Mouse (Mus musculus) bone marrow, adult 2 months (tissue): ENCODE measurements at regions not wholly inside any gene's neighbourhood (a gene's known extent, or its start where the extent isn't known, plus 50 kb on each side); places are given as distances from the start of the nearest gene placed in this dataset.

Experiments
- H3K27ac ChIP-seq: fragments of 200-500 bp; 2 replicates; pipeline ENCODE4 v1.5.1; 2012; ENCODE audit warnings: low read depth, mild to moderate bottlenecking, control low read depth, inconsistent platforms, low read length; ENCODE audit not compliant: control insufficient read depth, poor library complexity, insufficient read depth
- H3K4me1 ChIP-seq: fragments of 200-500 bp; 2 replicates; pipeline ENCODE4 v1.6.1; 2011; ENCODE audit warnings: low read length; ENCODE audit not compliant: control insufficient read depth, insufficient read depth
- H3K4me3 ChIP-seq: fragments of 200-500 bp; replicated peaks from 2 replicates; pipeline ENCODE3; 2011; ENCODE audit warnings: mild to moderate bottlenecking, low read depth, low read length, control low read depth; ENCODE audit not compliant: control insufficient read depth
- CTCF ChIP-seq: fragments of 200-500 bp; IDR thresholded peaks from 2 replicates; pipeline ENCODE4 v1.5.1; 2011; ENCODE audit warnings: low read length, control low read depth; ENCODE audit not compliant: control insufficient read depth, insufficient read depth
- POLR2A ChIP-seq: fragments of 200-500 bp; IDR thresholded peaks from 2 replicates; pipeline ENCODE4 v1.6.1; 2011; ENCODE audit warnings: low read depth, mild to moderate bottlenecking, control low read depth, low read length, borderline replicate concordance; ENCODE audit not compliant: control insufficient read depth
- WGBS: fragments of 180-500 bp; shearing (Covaris S2); methylation state at CpG from one replicate; pipeline ENCODE4 v1.1.7; 2018; 5-methylcytosine and 5-hydroxymethylcytosine counted together

DNA sequence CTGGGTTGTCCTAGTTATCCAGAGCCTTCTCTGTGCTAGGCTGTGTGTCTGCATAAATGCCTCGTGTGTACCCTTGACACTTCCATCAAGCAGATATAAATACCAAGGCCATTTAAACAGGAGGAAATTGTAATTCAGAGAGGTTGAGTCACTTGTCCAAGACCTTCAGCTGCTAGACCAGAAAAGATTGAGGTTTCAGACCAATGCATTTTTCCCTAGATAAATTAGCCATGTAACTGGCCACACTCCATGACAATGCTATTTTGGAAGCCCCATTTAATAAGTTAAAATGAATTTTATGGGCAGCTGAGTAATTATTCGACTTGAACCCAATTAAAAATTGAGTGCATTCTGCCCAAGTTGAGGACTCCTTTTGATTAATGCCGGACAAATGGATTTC, 509.6 kb downstream of the 1810013L24Rik start:
- no peaks in the 10 kb centered on the region for H3K4me1 ChIP-seq
- TF ChIP-seq CTCF (no peak), POLR2A (no peak)
- H3K4me3 ChIP-seq = no peak overlapping the region
- 63% methylated on average over 3 of the region's 3 CpGs for WGBS
- no peak overlapping the region for H3K27ac ChIP-seq

DNA sequence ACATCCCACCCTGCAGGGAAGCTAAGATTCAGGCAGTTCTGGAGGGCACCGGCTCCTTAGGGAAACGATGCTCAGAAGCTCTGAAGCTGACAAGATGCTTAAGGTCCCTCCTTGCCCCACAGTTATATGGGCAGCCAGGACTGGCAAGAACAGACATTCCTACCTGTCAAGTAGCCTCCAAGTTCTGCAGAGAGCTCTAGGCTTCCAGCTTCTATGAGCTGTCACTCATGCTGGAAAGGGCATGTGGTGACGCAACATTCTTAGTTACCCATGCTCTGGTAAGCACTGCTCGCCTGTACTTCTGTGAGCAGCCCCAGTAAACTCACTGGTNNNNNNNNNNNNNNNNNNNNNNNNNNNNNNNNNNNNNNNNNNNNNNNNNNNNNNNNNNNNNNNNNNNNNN, 511.3 kb downstream of the 1810013L24Rik start:
- Histone ChIP-seq H3K27ac (no peak overlapping the region), H3K4me3 (no peak overlapping the region), H3K4me1 (no peaks in the 10 kb centered on the region)
- 80% methylated on average over 4 of the region's 4 CpGs for WGBS
- TF ChIP-seq CTCF (no peak), POLR2A (no peak)

DNA sequence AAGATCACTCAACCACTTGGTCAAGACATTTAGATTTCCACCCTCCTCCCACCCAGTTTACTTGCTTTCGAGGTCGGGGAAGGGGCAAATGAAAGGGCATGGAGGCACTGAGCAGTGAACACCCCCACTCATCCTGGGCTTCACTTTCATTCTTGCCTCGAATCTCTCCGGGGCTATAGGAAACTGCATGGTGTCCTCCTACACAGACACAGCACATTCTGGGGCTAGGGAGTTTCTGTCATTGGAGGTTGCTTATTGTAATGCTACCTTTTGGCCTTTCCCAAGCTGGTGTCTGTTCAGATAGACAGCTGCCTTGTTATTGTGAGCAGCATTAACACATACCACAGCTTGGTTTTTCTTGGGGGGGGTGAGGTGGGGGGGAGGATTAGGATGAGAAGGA, 523.9 kb downstream of the 1810013L24Rik start:
- H3K4me1 ChIP-seq = no peaks in the 10 kb centered on the region
- H3K27ac ChIP-seq = no peak overlapping the region
- TF ChIP-seq POLR2A (no peak), CTCF (no peak)
- no peak overlapping the region for H3K4me3 ChIP-seq
- WGBS = 84% methylated on average over 4 of the region's 4 CpGs

DNA sequence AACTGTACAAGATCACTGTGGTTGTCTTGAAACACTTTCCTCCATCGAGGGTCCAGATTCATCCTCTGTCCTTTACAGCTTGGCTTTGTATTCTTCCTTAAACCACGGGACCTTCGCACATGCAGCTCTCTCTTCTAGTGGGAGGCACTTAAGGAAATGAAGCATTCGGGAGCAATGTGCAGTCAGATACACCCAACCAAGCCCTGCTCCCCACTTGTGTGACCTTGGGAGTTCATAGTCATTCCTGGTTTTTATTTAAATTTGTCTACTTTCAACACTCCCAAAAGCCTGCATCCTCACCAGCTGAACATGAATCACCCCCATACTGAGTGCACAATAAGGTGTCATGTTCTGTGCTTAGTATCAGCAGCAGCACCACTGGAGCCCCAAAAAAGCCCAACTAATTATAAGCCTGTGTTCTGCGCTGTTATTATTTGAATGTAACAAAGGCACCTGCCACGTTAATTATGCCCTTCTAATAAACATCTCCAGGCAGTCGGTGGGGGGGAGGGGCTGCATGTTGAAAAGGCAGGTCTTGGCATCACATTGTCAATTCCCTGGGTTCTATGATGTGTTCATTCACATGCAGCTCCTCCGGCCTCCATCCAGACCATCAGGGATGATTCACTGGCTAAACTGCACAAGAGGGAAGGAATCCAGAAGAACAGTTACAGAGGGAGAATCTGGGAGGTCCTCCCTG, 524.6 kb downstream of the 1810013L24Rik start:
- 74% methylated on average over 8 of the region's 8 CpGs for WGBS
- H3K4me3 ChIP-seq = no peak overlapping the region
- no peaks in the 10 kb centered on the region for H3K4me1 ChIP-seq
- no peak for TF ChIP-seq CTCF
- no peak for TF ChIP-seq POLR2A
- no peak overlapping the region for H3K27ac ChIP-seq

DNA sequence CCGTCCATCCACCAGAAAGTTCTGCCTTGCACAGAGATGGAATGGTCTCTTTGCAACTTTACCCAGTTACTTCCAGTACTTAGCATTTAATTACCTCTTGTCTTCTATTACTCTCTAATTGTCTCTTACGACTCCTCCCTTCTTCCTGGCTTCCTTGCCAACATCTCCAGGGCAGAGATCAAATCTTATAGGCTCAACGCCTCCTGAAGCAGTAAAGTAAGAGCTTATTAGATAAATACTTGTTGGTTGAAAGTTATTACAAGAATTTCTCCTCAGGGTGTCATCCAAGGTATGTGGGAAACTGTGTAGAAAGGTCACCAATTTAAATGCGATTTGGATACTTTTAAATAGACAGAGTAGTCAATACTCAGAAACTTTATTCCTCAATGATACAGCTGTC, 528.8 kb downstream of the 1810013L24Rik start:
- no peak for TF ChIP-seq POLR2A
- TF ChIP-seq CTCF = no peak
- WGBS = 71% methylated on average over 4 of the region's 4 CpGs
- no peak overlapping the region for H3K27ac ChIP-seq
- no peaks in the 10 kb centered on the region for H3K4me1 ChIP-seq
- no peak overlapping the region for H3K4me3 ChIP-seq

DNA sequence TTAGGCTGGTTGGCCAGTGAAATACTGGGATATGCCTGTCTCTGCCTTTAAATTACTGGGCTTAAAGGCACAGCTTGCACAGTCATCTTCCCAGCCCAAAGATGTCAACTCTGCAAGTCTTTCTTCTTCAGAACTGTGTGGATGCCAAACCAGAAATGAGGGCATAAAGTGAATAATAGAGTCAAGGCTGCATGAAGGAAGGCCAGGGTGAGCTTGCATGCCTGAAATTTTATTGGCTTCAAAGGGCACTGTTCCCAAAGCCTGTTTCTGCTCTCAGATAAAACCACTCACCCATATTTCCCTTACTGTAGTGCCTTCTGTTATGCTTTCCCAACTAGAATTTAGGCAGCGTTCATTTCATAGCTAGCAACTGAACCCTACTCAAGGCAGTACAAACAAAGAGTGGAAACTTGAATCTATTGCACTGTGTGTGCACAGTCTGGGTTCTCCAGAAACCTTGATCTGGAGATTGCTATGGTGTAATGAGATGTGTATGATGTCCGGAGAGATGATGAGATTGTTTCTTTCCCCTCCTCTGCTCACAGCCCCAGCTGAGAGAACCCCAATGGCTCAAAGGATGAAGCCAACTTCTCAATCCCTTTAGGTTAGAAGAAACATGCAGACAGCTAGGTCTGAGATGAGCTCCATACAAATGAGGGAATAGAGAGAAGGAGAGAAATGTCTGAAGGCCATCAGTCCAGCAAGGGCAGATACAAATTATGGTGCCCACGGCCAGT, 529.7 kb downstream of the 1810013L24Rik start:
- 81% methylated on average over 3 of the region's 3 CpGs for WGBS
- H3K4me1 ChIP-seq = no peaks in the 10 kb centered on the region
- TF ChIP-seq CTCF (no peak), POLR2A (no peak)
- no peak overlapping the region for H3K27ac ChIP-seq
- H3K4me3 ChIP-seq = no peak overlapping the region

DNA sequence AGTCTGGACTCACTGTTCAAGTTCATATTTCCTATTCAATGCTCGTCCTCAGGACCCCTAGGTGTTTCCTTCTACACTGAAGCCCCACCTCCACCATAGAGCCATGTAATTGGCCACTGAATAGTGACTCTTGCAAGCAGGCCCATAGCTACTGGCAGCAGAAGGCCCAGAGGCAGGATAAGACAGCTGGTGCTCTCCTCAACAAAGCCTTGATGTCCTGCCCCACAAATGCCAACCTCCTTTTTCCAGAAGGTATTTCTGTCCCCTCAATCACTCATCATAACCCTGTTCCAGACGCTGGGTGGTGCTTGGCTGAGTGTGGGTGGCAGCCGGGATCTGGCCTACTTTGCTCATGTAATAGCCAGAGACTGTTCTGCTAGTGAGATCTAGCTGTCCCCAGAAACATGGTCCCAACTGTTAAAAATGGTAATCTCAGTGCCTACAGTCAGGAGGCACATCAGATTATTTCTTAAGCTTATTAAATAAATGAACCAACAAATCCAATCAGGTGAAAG, 530.9 kb downstream of the 1810013L24Rik start:
- TF ChIP-seq CTCF = no peak
- no peak for TF ChIP-seq POLR2A
- WGBS = 59% methylated on average over 3 of the region's 3 CpGs
- H3K4me1 ChIP-seq = no peaks in the 10 kb centered on the region
- H3K4me3 ChIP-seq = no peak overlapping the region
- no peak overlapping the region for H3K27ac ChIP-seq

DNA sequence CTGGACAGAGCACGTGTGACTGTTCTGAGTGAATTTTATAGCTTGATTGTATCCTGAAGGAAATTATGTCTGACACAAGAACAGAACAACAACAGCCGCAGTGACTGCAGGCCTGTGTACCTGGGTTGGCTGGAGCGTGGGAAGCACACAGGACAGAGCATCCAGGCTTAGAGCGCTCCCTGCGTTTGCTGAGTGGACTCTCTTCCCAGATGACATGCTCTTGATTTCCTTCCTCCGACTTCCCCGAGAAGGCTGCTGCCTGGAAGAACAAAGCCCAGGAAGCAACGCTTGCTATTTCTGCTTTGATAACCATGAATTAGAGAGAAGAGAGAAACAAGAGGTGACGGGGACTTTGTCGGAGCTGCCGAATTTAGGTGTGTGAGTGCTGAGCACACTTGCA, 532.2 kb downstream of the 1810013L24Rik start:
- 23% methylated on average over 11 of the region's 11 CpGs for WGBS
- no peaks in the 10 kb centered on the region for H3K4me1 ChIP-seq
- no peak for TF ChIP-seq POLR2A
- TF ChIP-seq CTCF = no peak
- H3K27ac ChIP-seq = no peak overlapping the region
- H3K4me3 ChIP-seq = no peak overlapping the region
